Mouse (Mus musculus) thymus, adult 18-20 months (tissue): ENCODE results near the gene Sfr1.

Experiments
- DNase-seq, 2 experiments: peaks; one replicate each; pipeline ENCODE4 v3.0.0; 2022; ENCODE audit warnings: mixed read lengths in 2 of 2

Sfr1 gene

DNA sequence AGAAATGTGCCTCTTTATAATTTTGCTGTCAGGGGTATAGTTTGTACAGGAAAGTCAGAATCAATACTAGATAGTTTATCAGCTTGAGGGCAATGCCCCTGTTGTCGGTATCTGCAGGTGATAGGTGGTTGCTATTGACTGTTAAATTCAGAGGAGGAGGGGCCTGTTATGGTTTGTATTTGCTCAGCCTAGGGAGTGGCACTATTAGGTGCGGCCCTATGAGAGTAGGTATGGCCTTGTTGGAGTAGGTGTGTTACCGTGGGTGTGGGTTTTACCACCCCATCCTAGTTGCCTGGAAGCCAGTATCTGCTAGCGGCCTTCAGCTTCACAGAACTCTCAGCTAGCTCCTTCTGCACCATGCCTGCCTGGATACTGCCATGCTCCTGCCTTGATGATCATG is 22.4 kb downstream of the Sfr1 start:
- no peak for DNase-seq

GRCm38 (mm10) chr19:47754931-47755330 is 23.4 kb downstream of the Sfr1 start:
- DNase-seq: no peak

- no peak for DNase-seq
Observed at GRCm38 (mm10) chr19:47755625-47756024, 24.1 kb downstream of the Sfr1 start.

GRCm38 (mm10) chr19:47777847-47778246 is 46.4 kb downstream of the Sfr1 start:
- DNase-seq: no peak

GRCm38 (mm10) chr19:47780145-47780544 is 48.7 kb downstream of the Sfr1 start:
- DNase-seq: no peak

DNA sequence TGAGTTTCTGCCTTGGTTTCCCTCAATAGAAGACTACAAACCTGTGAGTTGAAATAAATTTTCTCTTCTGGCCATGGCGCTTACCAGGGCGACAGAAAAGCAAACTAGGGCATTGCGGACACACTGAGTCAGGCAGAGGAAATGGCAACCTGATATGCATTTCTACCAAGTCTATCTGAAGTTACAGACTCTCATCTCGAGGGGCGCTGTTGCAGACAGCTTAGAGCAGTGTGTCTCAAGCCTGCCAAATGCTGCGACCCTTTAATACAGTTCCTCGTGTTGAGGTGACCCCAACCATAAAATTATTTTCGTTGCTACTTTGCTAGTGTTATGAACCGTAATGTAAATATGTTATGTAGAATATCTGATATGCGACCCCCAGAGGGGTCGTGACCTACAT is 49.5 kb downstream of the Sfr1 start:
- DNase-seq: no peak

DNA sequence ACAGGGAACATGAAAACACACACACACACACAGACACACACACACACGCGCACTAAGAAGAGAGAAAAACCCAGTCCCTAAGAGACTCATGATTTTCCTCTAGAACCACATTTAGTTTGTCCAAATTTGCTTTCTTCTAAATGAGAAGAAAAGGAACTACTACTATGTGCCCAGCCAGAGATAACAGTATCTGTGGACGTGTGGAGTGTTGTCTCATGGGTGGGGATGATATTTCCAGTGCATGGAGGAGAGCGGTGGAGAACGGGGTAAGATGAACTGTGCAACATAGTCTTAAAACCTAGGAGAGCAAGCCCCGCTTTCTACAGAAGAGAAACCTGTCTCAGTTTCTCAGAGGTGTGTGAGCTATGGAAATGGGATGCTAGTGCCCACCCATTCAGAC is 52.4 kb downstream of the Sfr1 start:
- no peak for DNase-seq
